7 mouse cellular contexts compared by ENCODE assay signal in the genomic region with DNA sequence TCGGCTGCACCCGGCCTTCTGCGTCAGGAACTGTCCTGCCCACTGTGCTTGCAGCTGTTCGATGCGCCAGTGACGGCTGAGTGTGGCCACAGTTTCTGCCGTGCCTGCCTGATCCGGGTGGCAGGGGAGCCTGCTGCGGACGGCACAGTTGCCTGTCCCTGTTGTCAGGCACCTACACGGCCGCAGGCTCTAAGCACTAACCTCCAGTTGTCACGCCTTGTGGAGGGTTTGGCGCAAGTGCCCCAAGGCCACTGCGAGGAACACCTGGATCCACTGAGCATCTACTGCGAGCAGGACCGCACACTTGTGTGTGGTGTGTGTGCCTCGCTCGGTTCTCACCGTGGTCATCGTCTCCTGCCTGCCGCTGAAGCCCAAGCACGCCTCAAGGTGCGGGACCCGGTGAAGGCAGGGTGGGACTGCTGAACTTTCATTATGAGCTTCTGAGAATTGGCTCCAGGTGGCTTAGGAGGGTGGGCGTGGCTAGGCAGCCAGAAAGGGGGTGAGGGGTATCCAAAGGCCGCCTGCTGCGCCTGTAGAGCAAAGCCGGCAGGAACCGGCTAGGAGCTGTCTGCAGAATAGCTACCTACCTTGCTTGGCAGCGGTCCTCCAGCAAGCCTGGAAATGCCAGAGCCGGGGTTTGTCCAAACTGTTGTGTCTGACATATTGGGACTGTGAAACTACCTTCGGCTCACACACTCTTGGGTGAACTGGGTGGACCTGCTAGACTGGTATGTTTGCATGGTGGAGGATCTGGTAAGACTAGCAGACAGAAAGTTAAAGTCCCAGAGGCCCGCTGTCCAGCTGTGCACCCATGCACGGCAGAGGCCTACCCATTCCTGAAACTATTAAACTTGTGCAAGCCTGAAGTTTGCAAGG. TPM values are rescaled to one million over a fixed set of nuclear protein-coding genes. Genes with fewer than 3 reads are reported as not detected.
A peak's percentile ranks its signal among the peaks of the same experiment; 100 is the strongest.
DNase-seq lines count a peak whose midpoint lies in the region; ATAC-seq lines count a peak whose summit lies in the region.

No protein-coding gene starts in this region.

- H3K36me3 ChIP-seq in hindbrain, embryonic 16.5 days (ENCODE audit: control insufficient read depth, insufficient read depth, low read length) = no peaks in the 10 kb centered on the region
- no peaks in the 10 kb centered on the region for H3K36me3 ChIP-seq in liver, embryonic 12.5 days
- no peaks in the 10 kb centered on the region for H3K36me3 ChIP-seq in stomach, embryonic 14.5 days (ENCODE audit: control insufficient read depth, insufficient read depth, low read length)

- H3K27ac ChIP-seq in hindbrain, embryonic 16.5 days (ENCODE audit: low read depth, low read length) = no peak overlapping the region
- no peak overlapping the region for H3K27ac ChIP-seq in liver, embryonic 12.5 days
- peak overlapping the region; percentile 66; the same call in 1 of the 2 replicates for H3K27ac ChIP-seq in stomach, embryonic 14.5 days (ENCODE audit: low read length)

- H3K9me3 ChIP-seq in hindbrain, embryonic 16.5 days (ENCODE audit: control insufficient read depth, low read length) = no peaks in the 10 kb centered on the region
- no peaks in the 10 kb centered on the region for H3K9me3 ChIP-seq in liver, embryonic 12.5 days (replicated peaks)
- no peaks in the 10 kb centered on the region for H3K9me3 ChIP-seq in stomach, embryonic 14.5 days (ENCODE audit: control insufficient read depth, low read depth, low read length)

- no peak overlapping the region for H3K4me3 ChIP-seq in hindbrain, embryonic 16.5 days (ENCODE audit: low read length)
- no peak overlapping the region for H3K4me3 ChIP-seq in liver, embryonic 12.5 days
- H3K4me3 ChIP-seq in stomach, embryonic 14.5 days (ENCODE audit: low read depth, low read length) = no peak overlapping the region

- ATAC-seq in hindbrain, embryonic 16.5 days = no peak
- no peak for ATAC-seq in liver, embryonic 12.5 days
- peak; percentile 86 for ATAC-seq in stomach, embryonic 14.5 days (ENCODE audit: insufficient number of reproducible peaks, insufficient read depth, low FRiP score, low read depth)

- no peak overlapping the region for H3K9ac ChIP-seq in hindbrain, embryonic 16.5 days (ENCODE audit: low read depth, low read length)
- H3K9ac ChIP-seq in liver, embryonic 12.5 days = no peak overlapping the region
- H3K9ac ChIP-seq in stomach, embryonic 14.5 days (replicated peaks; ENCODE audit: low read depth, low read length) = 0 out of 2 replicates have a peak overlapping the region, but pooled peaks have one; percentile 2

- H3K4me1 ChIP-seq in hindbrain, embryonic 16.5 days (ENCODE audit: control insufficient read depth, insufficient read depth, low read depth, low read length) = peaks cover 3% of the 10 kb centered on the region
- H3K4me1 ChIP-seq in liver, embryonic 12.5 days = no peaks in the 10 kb centered on the region
- peaks cover 6% of the 10 kb centered on the region; the same call in 1 of the 2 replicates for H3K4me1 ChIP-seq in stomach, embryonic 14.5 days (ENCODE audit: control insufficient read depth, insufficient read depth, low read length)

- H3K27me3 ChIP-seq in hindbrain, embryonic 16.5 days (replicated peaks; ENCODE audit: control insufficient read depth, insufficient read depth, low read length) = no peaks in the 10 kb centered on the region
- peaks cover 48% of the 10 kb centered on the region for H3K27me3 ChIP-seq in liver, embryonic 12.5 days (replicated peaks)
- H3K27me3 ChIP-seq in stomach, embryonic 14.5 days (ENCODE audit: control insufficient read depth, insufficient read depth, low read length) = no peaks in the 10 kb centered on the region

- DNase-seq in cerebellum, postnatal 25 days = peak; percentile 46 to 59
- DNase-seq in forelimb bud, embryonic 11.5 days (ENCODE audit: low read depth, low spot score) = peak; percentile 59
- no peak for DNase-seq in adrenal gland, postnatal 14 days
- no peak for DNase-seq in layer of hippocampus, postnatal 14 days (ENCODE audit: low spot score in 2 of 2)

- 30% methylated on average over 35 of the region's 35 CpGs for WGBS in hindbrain, embryonic 16.5 days
- 48% methylated on average over 35 of the region's 35 CpGs for WGBS in liver, embryonic 12.5 days (ENCODE audit: insufficient replicate concordance)
- WGBS in stomach, embryonic 14.5 days = 21% methylated on average over 35 of the region's 35 CpGs

- 0 out of 2 replicates have a peak overlapping the region, but pooled peaks have one; percentile 6 for H3K4me2 ChIP-seq in hindbrain, embryonic 16.5 days (ENCODE audit: low read length)
- H3K4me2 ChIP-seq in liver, embryonic 12.5 days = peak overlapping the region; percentile 15; the same call in 1 of the 2 replicates
- peak overlapping the region; percentile 38 for H3K4me2 ChIP-seq in stomach, embryonic 14.5 days (replicated peaks; ENCODE audit: low read depth, low read length)

RNA-seq across cellular contexts. Expression of gene Trim72, which starts 1.0 kb away (rescaled TPM):
- polyA plus RNA-seq in hindbrain, embryonic 16.5 days (2015; fragmentation: Nextera tagmentation; extraction: Ambion mirVana) = 0.27 TPM in 1 of 2 replicates, not detected in the other
- not detected in 2 replicates for polyA plus RNA-seq in liver, embryonic 12.5 days (2016; fragmentation: Nextera tagmentation; extraction: Ambion mirVana)
- 0.19 TPM in 1 of 2 replicates, not detected in the other for polyA plus RNA-seq in stomach, embryonic 14.5 days (2014; fragmentation: Nextera tagmentation; extraction: Ambion mirVana)
- total RNA-seq in adrenal gland, postnatal 14 days (2021) = not detected in 2 replicates
- total RNA-seq in layer of hippocampus, postnatal 14 days (2021) = under 1 TPM; 0.25 to 0.36 TPM

RNA-seq across cellular contexts. Expression of gene Pycard, which starts 11.1 kb away (rescaled TPM):
- 7.3 and 9.3 TPM in 2 replicates for polyA plus RNA-seq in hindbrain, embryonic 16.5 days (2015; fragmentation: Nextera tagmentation; extraction: Ambion mirVana)
- 32.9 and 33.8 TPM in 2 replicates for polyA plus RNA-seq in liver, embryonic 12.5 days (2016; fragmentation: Nextera tagmentation; extraction: Ambion mirVana)
- polyA plus RNA-seq in stomach, embryonic 14.5 days (2014; fragmentation: Nextera tagmentation; extraction: Ambion mirVana) = 71.4 and 74.6 TPM in 2 replicates
- total RNA-seq in adrenal gland, postnatal 14 days (2021) = 3.4 and 10.1 TPM in 2 replicates
- 1 to 10 TPM; 1.5 to 4.3 TPM for total RNA-seq in layer of hippocampus, postnatal 14 days (2021)

RNA-seq across cellular contexts. Expression of gene Fus, which starts 37.5 kb away (rescaled TPM):
- 275 and 318 TPM in 2 replicates for polyA plus RNA-seq in hindbrain, embryonic 16.5 days (2015; fragmentation: Nextera tagmentation; extraction: Ambion mirVana)
- 217 and 225 TPM in 2 replicates for polyA plus RNA-seq in liver, embryonic 12.5 days (2016; fragmentation: Nextera tagmentation; extraction: Ambion mirVana)
- 71.4 and 72.4 TPM in 2 replicates for polyA plus RNA-seq in stomach, embryonic 14.5 days (2014; fragmentation: Nextera tagmentation; extraction: Ambion mirVana)
- total RNA-seq in adrenal gland, postnatal 14 days (2021) = 275 and 322 TPM in 2 replicates
- 100 to 1,000 TPM; 328 to 375 TPM for total RNA-seq in layer of hippocampus, postnatal 14 days (2021)

RNA-seq across cellular contexts. Expression of gene Itgam, which starts 57.7 kb away (rescaled TPM):
- polyA plus RNA-seq in hindbrain, embryonic 16.5 days (2015; fragmentation: Nextera tagmentation; extraction: Ambion mirVana) = 0.94 and 1.0 TPM in 2 replicates
- 2.1 and 2.2 TPM in 2 replicates for polyA plus RNA-seq in liver, embryonic 12.5 days (2016; fragmentation: Nextera tagmentation; extraction: Ambion mirVana)
- 0.77 TPM in 2 replicates for polyA plus RNA-seq in stomach, embryonic 14.5 days (2014; fragmentation: Nextera tagmentation; extraction: Ambion mirVana)
- total RNA-seq in adrenal gland, postnatal 14 days (2021) = 4.2 and 6.4 TPM in 2 replicates
- total RNA-seq in layer of hippocampus, postnatal 14 days (2021) = 10 to 100 TPM; 11.1 to 13.1 TPM

RNA-seq across cellular contexts. Expression of gene Gm49368, which starts 57.8 kb away (rescaled TPM):
- not detected in 2 replicates for polyA plus RNA-seq in hindbrain, embryonic 16.5 days (2015; fragmentation: Nextera tagmentation; extraction: Ambion mirVana)
- polyA plus RNA-seq in liver, embryonic 12.5 days (2016; fragmentation: Nextera tagmentation; extraction: Ambion mirVana) = not detected in 2 replicates
- not detected in 2 replicates for polyA plus RNA-seq in stomach, embryonic 14.5 days (2014; fragmentation: Nextera tagmentation; extraction: Ambion mirVana)
- not detected in 2 replicates for total RNA-seq in adrenal gland, postnatal 14 days (2021)
- total RNA-seq in layer of hippocampus, postnatal 14 days (2021) = under 1 TPM in 1 of 2 experiments, not detected in 1; 0.12 TPM

Comparison
In these comparisons a context has a peak if more than half of its experiments do, and no peak if none do; other contexts are left out.
1. DNase-seq: peak in cerebellum, postnatal 25 days (2 of 2) and forelimb bud, embryonic 11.5 days (single experiment); none in adrenal gland, postnatal 14 days (single experiment) and layer of hippocampus, postnatal 14 days (0 of 2).
2. Peak in every context shown above with its lines, with median percentiles within 50 percentile points of each other: H3K4me2 ChIP-seq.